Mouse (Mus musculus) liver, embryonic 12.5 days (tissue): ENCODE measurements around the gene D16Ertd472e. TPM values are rescaled to one million over a fixed set of nuclear protein-coding genes. Genes with fewer than 3 reads are reported as not detected.
"Not testable (repeated sequence)": the region's sequence is repeated elsewhere in the genome, so short reads cannot be mapped to it uniquely, and the experiment has no call there.

Experiments used
- ATAC-seq: fragments of 200-750 bp; cut with Nextera tagmentation; 2 replicates; pipeline ENCODE4 v1.8.0; 2017; ENCODE audit warnings: moderate number of reproducible peaks, mild to moderate bottlenecking, moderate library complexity
- H3K27ac ChIP-seq: fragments of 300-500 bp; sonication (generic); 2 replicates; pipeline ENCODE4 v1.5.1; 2016; ENCODE audit warnings: mild to moderate bottlenecking
- H3K27me3 ChIP-seq: fragments of 300-500 bp; sonication (generic); replicated peaks from 2 replicates; pipeline ENCODE4 v1.6.1; 2016; ENCODE audit warnings: mild to moderate bottlenecking, moderate library complexity
- H3K36me3 ChIP-seq: fragments of 300-500 bp; sonication (generic); 2 replicates; pipeline ENCODE4 v1.6.1; 2016; ENCODE audit warnings: mild to moderate bottlenecking, moderate library complexity
- H3K4me1 ChIP-seq: fragments of 300-500 bp; sonication (generic); 2 replicates; pipeline ENCODE4 v1.6.1; 2016
- H3K4me2 ChIP-seq: fragments of 300-500 bp; sonication (generic); 2 replicates; pipeline ENCODE4 v1.6.1; 2016; ENCODE audit warnings: mild to moderate bottlenecking, moderate library complexity
- H3K4me3 ChIP-seq: fragments of 300-500 bp; sonication (generic); 2 replicates; pipeline ENCODE4 v1.5.1; 2016; ENCODE audit warnings: mild to moderate bottlenecking, moderate library complexity
- H3K9ac ChIP-seq: fragments of 300-500 bp; sonication (generic); 2 replicates; pipeline ENCODE4 v1.6.1; 2016; ENCODE audit warnings: mild to moderate bottlenecking, moderate library complexity
- H3K9me3 ChIP-seq: fragments of 300-500 bp; sonication (generic); replicated peaks from 2 replicates; pipeline ENCODE4 v1.6.1; 2016; ENCODE audit warnings: mild to moderate bottlenecking, moderate library complexity
- WGBS: fragments of 180-500 bp; shearing (Covaris S2); methylation state at CpG from one replicate; pipeline ENCODE4 v1.1.7; 2016; ENCODE audit not compliant: insufficient replicate concordance; 5-methylcytosine and 5-hydroxymethylcytosine counted together
- polyA plus RNA-seq: library from polyadenylated mRNA; unstranded; fragments of >200 nt; fragmentation: Nextera tagmentation; extraction: Ambion mirVana; gene quantifications from 2 replicates; pipeline ENCODE4 v1.2.1, GENCODE M21; 2016

The D16Ertd472e gene
- polyA plus RNA-seq, 1 experiment from 2014 or later = 8.4 TPM

DNA sequence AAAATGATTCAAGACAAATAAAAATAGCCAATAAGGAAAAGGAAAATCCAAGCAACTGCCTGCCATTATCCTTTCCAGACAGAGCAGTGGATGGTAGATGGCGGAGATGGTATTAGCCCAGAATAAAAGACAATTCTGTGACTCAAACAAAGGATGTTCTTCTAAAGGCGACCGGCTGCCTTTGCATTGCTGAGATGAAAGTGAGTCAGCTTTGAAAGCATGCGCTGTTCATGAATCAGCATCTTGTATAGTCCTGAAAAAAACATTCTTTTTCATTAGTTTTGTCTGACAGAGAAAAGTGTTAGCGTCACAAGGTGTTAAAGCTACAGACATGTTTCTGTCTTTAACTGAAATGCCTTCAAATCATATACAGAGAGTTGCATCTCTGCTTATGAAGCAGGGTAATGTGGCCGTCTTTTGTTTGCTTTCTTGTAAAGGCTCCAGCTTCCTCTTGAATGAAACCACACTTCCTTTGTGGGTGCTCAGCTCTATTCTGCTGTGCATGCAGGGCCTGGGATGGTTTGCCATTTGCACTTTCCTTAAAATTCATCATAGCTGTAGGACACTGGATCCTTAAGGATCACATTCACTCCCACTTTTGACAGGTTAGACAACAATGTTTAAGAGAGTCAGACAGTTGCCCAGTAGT, 44.4 kb downstream of the D16Ertd472e start:
- 0 out of 2 replicates have a peak, but pooled peaks cover 4% of the 10 kb centered on the region for H3K4me1 ChIP-seq
- no peak overlapping the region for H3K4me2 ChIP-seq
- WGBS = 41% methylated on average over 6 of the region's 6 CpGs
- H3K4me3 ChIP-seq = no peak overlapping the region
- H3K9ac ChIP-seq = no peak overlapping the region
- no peaks in the 10 kb centered on the region for H3K9me3 ChIP-seq
- H3K36me3 ChIP-seq = no peaks in the 10 kb centered on the region
- no peak for ATAC-seq
- no peaks in the 10 kb centered on the region for H3K27me3 ChIP-seq
- no peak overlapping the region for H3K27ac ChIP-seq

DNA sequence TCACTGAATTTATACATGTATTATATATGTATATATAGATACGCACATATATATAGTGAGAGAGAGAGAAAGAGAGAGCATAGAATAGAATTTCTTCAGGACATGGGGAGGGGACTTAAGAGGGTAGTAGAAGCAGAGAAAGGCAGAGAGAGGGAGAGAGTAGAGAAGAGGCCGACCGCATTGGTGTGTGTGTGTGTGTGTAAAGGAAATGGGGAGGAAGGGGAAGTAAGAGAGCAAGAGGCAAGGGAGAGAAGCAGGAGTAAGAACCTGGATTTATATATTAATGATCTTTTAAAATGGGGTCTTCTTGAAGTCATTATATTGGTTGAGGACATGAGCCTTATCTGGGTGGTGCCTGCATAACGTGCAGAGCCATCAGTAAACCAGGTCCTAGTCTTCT, 53.5 kb downstream of the D16Ertd472e start:
- no peak overlapping the region for H3K9ac ChIP-seq
- H3K36me3 ChIP-seq = no peaks in the 10 kb centered on the region
- H3K4me3 ChIP-seq = no peak overlapping the region
- no peaks in the 10 kb centered on the region for H3K9me3 ChIP-seq
- no peaks in the 10 kb centered on the region for H3K4me1 ChIP-seq
- no peak overlapping the region for H3K27ac ChIP-seq
- H3K4me2 ChIP-seq = no peak overlapping the region
- H3K27me3 ChIP-seq = no peaks in the 10 kb centered on the region
- no peak for ATAC-seq
- WGBS = 41% methylated on average over 4 of the region's 4 CpGs

DNA sequence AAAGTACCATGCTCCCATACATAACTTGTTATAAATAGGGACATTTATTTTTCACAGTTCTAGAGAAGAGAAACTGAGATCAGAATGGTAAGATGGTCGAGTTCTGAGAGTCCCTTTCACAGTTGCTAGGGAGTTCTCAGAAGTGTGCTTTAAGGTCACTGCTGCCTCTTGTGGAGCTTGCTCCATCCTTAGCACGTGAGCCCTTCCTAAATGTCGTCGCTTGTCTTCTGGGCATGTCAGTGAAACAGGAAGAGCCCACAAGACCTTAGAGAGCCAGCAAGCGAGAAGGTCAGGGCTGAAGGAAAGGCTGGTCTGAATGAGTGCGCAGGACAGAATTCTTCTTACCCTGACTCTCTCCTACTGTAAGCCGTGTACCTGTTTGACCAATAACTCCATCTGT, 57.8 kb downstream of the D16Ertd472e start:
- Histone ChIP-seq H3K4me2 (no peak overlapping the region), H3K9ac (no peak overlapping the region), H3K9me3 (no peaks in the 10 kb centered on the region), H3K27me3 (no peaks in the 10 kb centered on the region), H3K36me3 (no peaks in the 10 kb centered on the region), H3K27ac (no peak overlapping the region), H3K4me3 (no peak overlapping the region), H3K4me1 (no peaks in the 10 kb centered on the region)
- 45% methylated on average over 7 of the region's 7 CpGs for WGBS
- no peak for ATAC-seq

DNA sequence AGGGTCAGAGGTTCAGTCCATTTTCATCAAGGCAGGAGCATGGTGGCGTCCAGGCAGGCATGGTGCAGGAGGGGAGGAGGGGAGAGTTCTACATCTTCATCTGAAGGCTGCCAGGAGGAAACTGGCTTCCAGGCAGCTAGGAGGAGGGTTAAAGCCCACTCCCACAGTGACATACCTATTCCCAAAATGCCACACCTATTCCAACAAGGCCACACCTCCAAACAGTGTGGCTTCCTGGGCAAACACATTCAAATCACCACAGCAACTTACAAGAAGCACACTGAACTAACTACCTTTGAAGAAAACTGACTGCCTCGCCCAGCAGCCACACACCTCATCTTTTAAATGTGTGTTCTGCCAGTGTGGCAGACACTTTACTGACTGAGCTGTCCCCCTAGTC, 59.3 kb downstream of the D16Ertd472e start:
- Histone ChIP-seq H3K4me3 (no peak overlapping the region), H3K9me3 (no peaks in the 10 kb centered on the region), H3K27me3 (no peaks in the 10 kb centered on the region), H3K9ac (no peak overlapping the region), H3K4me1 (no peaks in the 10 kb centered on the region), H3K36me3 (no peaks in the 10 kb centered on the region), H3K27ac (no peak overlapping the region), H3K4me2 (no peak overlapping the region)
- ATAC-seq = no peak
- 63% methylated on average over 2 of the region's 2 CpGs for WGBS

- Histone ChIP-seq H3K36me3 (no peaks in the 10 kb centered on the region), H3K9me3 (no peaks in the 10 kb centered on the region), H3K4me1 (no peaks in the 10 kb centered on the region), H3K27ac (no peak overlapping the region), H3K27me3 (no peaks in the 10 kb centered on the region), H3K4me2 (no peak overlapping the region), H3K4me3 (no peak overlapping the region), H3K9ac (no peak overlapping the region)
- no peak for ATAC-seq
- whole genome bisulfite sequencing = 66% methylated on average over 8 of the region's 8 CpGs
These were observed 65.0 kb downstream of the D16Ertd472e start for GRCm38 (mm10) chr16:78511526-78511925.

DNA sequence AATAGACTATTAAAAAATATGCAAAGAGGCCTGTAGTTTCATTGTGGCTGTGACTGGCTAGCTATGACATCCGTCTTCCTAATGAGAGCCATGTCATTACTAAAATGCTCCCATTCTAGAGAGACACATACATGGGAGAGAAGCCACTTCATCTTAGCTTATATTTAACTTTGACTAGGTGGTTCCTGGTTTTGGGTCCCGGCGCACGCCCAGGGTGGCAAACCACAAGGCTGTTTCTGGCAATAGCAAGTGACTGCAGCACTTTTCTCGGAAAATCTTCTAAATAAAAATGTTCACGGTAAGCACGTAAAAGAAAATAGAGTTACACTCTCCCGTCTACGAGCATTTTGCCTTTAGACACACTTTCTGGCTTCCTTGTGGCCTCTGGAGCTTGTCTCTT, 74.0 kb downstream of the D16Ertd472e start:
- 65% methylated on average over 9 of the region's 9 CpGs for WGBS
- Histone ChIP-seq H3K9me3 (no peaks in the 10 kb centered on the region), H3K4me2 (no peak overlapping the region), H3K9ac (no peak overlapping the region), H3K4me3 (no peak overlapping the region), H3K36me3 (no peaks in the 10 kb centered on the region), H3K4me1 (no peaks in the 10 kb centered on the region), H3K27me3 (no peaks in the 10 kb centered on the region), H3K27ac (no peak overlapping the region)
- no peak for ATAC-seq

DNA sequence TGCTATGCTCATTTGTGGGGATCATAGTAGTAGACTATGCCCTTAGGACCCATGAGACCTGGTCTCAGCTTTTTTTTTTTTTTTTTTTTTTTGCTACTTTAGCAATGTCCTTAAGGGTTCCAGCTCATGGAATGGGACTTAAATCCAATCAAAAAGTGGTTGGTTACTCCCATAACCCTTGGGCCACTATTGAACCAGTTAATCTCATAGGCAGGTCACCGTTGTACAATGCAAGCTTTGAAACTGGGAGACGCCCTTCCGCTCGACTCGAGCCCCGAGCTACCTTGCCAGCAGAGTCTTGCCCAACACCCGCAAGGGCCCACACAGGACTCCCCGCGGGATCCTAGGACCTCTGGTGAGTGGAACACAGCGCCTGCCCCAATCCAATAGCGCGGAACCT, 83.8 kb downstream of the D16Ertd472e start:
- not testable (repeated sequence) for H3K4me2 ChIP-seq, H3K27me3 ChIP-seq, H3K27ac ChIP-seq, ATAC-seq, H3K9ac ChIP-seq, H3K4me3 ChIP-seq, H3K4me1 ChIP-seq, H3K9me3 ChIP-seq, H3K36me3 ChIP-seq
- 93% methylated on average over 12 of the region's 12 CpGs for WGBS

DNA sequence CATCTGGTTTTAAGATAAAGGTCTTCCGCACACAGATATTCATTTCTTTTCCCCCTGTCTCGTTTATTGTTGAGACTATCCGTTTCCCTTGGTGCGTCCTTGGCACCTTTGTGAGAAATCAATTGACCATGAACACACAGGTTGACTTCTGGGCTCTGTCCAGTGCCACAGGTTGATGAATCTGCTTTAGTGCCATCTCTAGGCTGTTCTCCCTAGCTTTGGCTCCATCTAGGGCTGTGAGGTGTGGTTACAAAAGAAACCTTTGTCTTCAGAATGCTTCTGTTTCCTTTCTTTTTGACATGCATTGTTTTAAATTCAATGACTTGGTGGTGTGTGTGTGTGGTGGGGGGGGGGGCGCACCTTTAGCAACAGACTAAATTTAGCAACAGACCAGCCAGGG, 85.7 kb downstream of the D16Ertd472e start:
- 56% methylated on average over 5 of the region's 5 CpGs for WGBS
- Histone ChIP-seq H3K27ac (no peak overlapping the region), H3K27me3 (no peaks in the 10 kb centered on the region), H3K4me3 (no peak overlapping the region), H3K4me1 (no peaks in the 10 kb centered on the region), H3K9me3 (no peaks in the 10 kb centered on the region), H3K9ac (no peak overlapping the region), H3K36me3 (no peaks in the 10 kb centered on the region), H3K4me2 (peak overlapping the region; percentile 50; the same call in 1 of the 2 replicates)
- ATAC-seq = no peak

Other genes starting within 250 kb of the D16Ertd472e start
- 39.0 and 39.6 TPM in 2 replicates for gene Btg3, start 199.5 kb downstream of the D16Ertd472e start, polyA plus RNA-seq